Mouse (Mus musculus) spleen, postnatal 14 days (tissue): ENCODE data around the gene Tex21.
A peak's percentile ranks its signal among the peaks of the same experiment; 100 is the strongest.

Experiments used
- DNase-seq, 2 experiments: peaks; one replicate each; pipeline ENCODE4 v3.0.0; 2021 to 2022; ENCODE audit warnings: low spot score in 2 of 2

The Tex21 gene

DNA sequence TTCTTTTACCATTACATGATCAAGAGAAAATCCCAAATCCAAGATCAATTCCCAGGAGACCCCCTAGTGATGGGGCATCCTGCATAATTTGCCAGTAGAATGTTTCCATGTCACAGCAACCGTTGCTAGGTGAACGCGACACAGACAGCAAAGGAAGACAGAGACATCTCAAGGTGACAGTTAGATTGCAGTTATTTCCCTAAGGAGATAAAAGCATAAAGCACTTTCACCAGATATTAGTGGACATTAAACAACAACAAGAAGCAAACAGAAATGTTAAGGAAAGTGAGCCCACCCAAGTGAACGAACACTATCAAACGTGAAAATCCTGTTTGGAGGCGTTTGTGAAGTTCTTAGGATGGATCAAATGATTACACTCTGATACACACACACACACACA, at the start of gene Tex21:
Gene Tex21 (minus strand): TSS at position 101 of the 400 bp plus-strand sequence.
- DNase-seq, result no peak

DNA sequence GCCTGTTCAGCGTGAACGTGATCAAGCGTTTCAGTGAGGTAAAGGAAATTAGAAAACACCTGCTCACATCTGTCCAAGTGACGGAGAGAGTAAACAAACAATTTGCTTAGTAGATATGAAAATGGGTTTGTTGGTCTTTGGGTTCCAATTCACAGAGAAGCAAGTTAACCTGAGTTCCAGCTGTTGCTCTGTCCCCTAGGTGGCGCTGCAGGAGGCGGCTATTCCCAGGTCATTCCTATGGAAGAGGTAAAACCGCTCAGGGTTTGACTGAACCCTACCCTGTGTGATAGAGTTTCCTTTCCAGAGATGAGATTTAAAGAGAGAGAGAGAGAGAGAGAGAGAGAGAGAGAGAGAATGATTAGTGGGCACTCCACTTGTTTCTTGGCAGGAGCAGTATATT, 46.6 kb upstream of the Tex21 start:
- peak; percentile 16 to 48 for DNase-seq

DNA sequence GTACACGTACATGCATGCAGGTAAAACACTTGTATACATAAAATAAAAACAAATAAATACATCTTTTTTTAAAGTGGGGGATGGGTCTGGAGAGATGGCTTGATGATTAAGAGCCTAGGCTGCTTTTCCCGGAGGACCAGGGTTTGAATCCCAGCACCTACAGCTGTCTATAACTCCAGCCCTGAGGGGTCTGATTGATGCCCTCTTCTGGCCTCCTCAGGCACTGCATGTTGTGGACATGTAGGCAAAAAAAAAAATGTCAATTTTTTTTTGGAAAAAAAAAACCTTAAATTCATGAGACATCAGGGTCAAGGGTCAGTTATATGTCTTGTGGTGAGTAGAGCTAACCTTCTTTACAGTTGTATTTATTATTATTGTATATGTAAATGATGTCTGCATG, 43.7 kb upstream of the Tex21 start:
- no peak for DNase-seq

DNA sequence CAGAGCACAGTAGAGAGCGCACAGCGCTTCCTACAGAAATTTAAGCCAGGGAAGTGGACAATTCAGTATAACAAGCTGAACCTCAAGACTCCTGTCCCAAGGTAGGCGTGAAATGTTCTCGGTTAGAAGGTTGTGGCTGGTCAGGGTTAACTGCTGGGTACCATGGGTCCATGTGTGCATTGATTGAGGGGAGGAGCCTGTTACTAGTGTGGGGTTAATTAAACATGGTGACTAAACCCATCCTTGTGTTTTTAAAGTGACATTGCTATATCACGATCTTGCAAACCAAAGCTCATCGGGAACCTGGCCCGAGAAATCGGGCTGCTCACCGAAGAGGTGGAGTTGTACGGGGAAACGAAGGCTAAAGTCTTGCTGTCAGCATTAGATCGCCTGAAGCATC, 42.9 kb upstream of the Tex21 start:
- DNase-seq, result no peak

DNA sequence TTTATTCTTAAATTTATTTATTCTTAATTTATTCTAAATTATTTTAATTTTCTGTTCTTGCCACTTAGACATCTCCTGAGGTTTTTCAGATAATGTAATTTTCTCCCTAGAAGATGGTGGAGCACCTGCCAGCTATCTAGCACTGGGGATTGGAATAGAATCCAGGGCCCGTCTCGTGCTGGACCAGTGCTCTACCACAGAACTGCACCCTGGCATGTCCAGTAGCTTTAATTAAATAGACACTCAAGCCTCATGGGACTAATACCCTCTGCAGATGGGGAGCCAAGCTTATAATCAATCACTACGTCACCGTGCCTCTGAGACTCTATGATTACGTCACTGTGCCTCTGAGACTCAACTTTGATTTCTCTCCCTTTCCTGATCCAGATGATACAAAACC, 41.9 kb upstream of the Tex21 start:
- DNase-seq, result no peak

DNA sequence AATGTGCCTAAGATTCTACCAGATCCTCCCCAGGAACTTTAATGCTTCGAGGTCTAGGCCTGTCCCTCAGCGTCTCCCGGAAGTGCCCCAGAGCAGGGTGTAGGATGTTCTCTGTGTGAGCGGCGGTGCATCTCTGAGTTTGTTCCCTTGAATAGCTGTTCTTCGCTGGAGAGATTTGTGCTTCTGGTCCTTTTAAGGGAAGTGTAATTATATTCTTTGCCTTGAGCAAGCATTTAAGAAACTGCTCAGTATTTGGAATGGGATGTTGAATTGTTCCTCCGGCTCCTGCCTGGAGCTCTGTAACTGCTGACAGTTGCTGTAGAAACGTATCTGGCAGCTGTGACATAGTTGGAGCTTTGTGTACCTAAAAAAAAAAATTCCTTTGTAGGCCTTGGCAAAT, 41.4 kb upstream of the Tex21 start:
- no peak for DNase-seq

DNA sequence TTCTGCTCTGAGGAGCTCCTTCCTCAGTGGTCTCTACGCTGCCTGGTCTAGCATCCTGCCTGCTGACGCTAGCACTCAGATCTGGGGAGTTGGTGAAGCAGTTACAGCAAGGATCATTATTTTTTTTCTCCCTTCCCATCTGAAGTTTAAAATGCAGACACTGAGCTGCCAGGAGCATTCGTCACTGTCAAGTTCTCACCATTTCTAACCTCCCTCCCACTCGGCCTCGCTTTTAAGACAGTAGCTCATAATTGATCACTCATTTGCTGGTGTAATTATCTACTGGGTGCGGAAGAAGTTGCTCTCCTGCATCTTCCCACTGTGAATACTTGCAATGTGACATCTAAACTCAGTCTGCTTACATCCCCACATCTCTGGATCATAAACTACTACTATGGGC, 38.9 kb upstream of the Tex21 start:
- no peak for DNase-seq

DNA sequence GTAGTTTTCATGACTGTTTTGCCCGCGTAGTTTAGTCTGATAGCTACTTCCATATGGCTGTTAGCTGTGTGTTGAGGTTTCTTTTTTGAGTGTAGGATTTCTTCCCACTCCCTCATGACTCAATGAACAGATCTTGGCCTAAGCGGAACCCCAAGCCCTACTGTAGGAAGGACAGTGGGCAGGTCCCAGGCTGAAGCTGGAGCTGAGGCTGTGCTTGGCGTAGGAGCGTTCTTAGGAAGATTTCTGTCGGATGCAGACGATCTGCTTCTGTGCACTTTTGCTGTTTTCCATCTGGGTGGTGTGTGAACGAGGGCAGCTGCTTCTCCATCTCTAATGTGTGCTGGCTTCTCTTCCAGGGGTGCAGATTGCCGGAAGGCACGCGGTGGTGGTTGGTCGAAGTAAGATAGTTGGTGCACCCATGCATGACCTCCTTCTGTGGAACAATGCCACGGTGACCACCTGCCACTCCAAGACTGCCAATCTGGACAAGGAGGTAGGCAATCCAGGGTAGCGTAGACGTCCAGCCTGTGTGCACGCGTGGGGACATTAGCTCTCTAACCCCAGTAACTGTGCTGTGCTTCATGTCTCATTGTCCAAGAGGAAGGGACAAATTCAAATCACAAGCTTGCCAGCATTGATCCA, 36.1 kb upstream of the Tex21 start:
- DNase-seq, result no peak

DNA sequence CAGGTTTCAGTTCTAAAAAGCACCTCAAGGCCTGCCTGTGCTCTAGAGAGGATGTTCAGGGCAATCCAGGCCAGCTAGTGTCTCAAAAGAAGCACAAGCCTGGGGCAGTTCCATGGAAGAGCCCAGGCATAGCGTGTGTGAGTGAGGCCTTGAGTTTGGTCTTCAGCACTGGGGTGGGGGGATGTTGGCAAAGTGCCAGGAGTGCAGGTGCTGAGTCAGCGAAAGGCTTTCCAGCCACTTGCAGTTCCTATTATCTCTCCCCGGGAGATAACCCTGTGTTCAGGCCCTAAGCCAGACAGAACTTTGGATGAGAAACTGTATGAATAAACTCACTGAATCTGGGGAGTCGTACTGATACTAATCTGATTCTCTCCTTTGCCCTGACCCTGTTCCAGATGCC, 35.6 kb upstream of the Tex21 start:
- DNase-seq, result no peak

DNA sequence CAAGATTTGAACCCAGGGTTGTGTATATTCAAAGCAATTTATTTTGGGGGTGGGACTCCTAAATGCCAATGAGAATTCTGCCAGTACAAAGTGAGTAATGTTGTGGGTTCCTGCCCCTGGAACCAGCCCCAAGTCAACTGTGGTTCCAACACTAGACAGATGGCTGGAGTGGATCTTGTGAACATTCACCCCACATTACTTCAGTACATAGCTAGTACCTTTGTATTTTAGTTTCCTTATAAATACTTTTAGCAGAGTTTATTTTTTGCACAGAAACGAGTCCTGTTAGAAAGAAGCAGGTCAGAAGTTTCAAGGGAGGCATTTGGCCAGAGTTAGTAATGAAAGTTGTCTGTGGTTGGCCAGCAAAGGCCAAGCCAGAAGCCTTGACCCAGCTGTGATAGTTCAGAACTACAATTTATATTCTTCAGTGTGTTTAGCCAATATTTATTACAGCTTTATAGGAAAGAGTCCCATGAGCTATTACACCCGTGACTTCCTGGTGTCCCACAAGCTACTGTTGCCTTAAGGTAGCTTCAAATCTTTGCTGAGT, 34.6 kb upstream of the Tex21 start:
- DNase-seq, result no peak

DNA sequence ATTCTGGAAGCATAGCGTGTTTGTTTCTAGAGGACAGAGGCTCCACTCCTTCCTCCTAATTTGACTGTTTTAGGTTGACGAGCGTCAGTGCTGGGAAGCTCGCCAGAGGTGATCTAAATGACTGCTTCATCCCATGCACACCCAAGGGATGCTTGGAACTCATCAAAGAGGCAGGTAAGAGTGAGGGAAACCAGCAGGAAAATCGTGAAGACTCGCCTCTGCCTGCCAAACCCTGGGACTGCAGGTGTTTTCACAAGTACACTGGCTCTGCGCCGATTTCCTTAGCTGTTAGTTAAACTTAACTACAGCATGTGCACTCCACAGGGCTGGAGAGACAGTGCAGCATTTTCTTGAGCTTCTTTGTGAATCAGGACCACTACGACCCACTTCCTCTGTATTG, 34.0 kb upstream of the Tex21 start:
- no peak for DNase-seq

DNA sequence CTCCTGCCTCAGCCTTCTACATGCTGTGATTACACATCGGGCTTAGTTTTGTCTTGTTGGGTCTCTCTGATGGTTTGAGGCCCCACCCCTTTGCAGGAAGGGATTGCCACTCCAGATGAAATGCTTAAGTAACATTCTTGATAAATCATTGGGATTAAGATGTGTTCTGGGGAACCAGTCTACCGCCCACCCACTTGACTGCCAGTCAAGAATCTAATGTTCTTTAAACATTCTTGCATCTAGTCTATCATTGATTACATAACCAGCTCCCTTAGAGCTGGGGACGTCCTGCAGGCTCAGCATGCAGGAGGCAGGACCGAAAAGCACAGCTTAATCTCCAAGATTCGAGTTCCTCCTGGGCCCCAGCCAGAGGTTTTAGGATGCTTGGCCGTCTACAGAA, 31.7 kb upstream of the Tex21 start:
- DNase-seq, result no peak

DNA sequence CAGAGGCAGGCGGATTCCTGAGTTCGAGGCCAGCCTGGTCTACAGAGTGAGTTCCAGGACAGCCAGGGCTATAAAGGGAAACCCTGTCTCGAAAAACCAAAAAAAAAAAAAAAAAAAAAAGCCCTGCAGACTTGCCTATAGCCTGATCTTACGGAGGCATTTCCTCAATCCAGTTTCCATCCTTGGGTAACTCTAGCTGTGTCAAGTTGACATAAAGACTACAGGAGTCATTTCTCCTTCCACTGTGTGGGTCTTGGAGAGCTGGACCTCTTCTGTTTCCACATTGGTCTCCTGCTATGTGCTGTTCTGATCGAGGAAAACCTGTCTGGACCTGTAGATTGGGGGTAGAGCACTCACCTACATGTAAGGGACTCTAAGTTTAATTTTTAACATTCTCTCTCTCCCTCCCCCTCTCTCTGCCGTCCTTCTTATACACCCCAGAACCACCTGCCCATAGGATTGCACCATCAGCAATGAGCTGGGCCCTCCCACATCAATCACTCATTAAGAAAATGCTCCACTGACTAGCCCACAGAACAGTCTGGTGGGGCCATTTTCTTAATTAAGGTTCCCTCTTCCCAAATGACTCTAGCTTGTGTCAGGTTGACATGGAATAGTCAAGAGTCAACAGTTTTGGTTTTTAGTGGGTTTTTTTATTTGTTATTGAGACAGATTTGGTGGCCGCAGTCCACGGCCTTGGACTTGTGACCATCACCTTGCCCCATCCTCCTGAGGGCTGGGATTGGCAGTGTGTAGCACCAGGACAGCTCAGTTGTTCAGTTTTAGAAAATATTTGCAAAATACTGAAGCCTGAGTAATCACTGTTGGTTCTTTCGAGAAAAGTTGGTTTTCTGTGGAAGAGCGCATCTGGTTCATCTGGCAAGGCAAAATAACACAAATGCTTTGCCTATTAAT, 26.3 kb upstream of the Tex21 start:
- no peak for DNase-seq

DNA sequence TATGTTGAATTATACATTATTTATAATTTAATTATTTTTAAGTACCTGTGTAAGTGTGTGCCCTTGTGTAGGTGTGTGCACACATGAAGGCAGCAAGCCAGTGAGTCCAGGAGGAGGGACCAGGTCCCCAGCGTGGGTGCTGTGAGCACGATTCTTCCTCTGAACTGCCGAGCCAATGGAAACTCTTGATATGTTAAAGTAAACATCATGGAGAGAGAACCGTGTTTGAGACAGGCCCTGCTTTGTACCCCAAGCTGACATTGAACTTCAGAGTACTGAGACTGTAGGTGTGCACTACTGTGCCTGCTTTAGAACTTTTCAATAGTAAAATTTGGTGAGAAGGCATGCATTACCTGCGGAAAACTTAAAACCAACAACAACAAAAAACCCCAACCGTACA, 25.0 kb upstream of the Tex21 start:
- DNase-seq, result no peak

DNA sequence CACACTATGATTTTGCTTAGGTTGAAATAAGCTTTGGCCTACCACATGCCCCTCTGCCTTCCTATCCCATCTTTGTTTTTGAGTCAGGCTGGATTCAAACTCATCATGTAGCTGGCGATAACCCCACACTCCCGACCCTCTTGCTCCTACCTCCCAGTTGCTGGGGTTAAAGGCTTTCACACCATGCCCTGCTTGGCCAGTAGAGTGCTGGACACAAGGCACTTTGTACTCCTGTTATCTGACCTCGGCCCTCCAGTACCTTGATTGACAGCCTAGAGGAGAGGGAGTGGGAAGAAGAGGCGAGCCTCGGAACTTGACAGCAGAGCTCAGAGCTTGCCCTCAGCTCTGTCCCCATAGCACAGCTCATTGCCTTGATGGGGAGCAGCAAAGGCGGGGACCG, 22.6 kb upstream of the Tex21 start:
- DNase-seq, result no peak

DNA sequence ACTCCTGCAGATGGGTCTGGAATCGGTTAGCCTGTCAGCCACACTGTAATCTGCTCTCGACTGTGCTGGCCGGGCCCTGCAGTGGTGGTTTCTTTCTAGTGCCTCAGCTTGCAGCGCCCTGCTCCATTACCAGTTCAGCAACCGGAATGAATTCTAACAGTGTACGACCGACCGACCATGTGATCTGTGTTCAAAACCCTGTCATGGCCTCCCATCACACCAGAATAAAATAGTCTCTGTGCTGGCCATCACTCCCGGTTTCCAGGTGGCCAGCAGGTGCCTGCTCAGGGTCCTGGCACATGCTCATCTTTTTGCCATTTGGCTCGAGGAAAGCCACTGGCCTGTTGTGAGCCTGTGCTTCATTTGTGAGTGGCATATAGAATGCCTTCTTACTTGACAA, 22.1 kb upstream of the Tex21 start:
- DNase-seq, result no peak

DNA sequence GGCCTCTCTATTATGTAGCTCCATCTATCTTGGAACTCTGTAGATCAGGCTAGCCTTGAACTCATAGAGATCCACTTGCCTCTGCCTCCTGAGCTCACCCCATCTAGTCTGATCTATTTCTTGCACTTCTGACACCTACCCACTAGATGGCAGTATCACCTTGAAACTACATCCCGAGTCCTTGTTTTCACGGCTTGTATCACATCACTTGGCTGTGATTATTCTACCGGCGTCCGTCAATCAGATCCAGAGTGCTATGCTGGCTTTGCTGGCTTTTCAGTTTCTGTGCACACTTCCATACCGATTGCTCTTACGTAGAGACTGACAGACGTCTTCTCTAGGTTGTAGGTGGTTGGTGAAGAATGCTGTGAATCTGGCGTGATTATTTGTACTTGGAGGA, 20.3 kb upstream of the Tex21 start:
- no peak for DNase-seq

DNA sequence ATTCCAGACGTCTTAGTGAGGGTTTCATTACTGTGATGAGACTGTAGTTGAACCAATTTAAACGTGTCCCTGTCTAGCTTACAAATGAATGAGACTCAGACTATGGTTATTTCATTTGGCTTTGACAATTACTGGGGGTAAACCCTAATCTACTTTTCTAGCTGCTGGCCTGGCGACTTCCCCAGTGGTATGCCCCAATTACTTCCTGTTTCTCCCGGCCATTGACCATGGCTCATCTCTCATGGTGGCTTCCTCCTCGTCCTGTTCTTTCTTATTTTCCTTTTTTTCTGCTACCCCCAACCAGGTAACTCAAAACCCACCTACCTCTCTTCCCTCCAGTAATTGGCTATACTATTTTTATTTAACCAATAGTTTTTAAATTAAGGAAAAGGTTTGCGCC, 18.5 kb upstream of the Tex21 start:
- DNase-seq, result no peak

DNA sequence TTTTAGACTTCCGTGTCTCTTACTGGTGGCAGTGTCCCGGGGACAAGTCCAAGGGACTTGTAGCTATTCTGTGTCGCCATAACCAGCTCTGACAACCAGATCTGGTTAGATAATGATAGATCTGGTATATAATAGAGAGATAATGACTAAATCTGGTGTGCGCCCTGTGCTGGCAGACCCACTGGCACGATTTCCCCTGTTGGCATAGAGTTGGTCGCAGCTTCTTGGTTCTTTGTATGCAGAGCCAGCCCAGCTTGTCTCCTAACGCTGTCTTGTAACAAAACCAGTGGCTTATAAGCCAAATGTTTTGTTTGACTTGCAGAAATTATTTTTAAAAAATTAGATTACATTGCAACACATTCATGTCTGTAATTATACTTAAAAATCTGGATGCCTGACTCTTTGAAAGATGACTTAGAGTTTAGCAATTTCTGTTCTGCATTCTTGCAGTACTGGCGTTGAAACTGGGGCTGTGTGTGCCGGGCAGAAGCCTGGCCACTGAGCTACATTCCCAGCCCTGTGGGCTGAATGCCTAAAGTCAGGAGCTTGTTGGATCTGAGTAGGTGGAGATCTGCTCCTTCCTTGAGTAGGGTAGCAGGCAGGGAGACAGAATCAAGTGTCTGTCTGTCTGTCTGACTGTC, 17.9 kb upstream of the Tex21 start:
- no peak for DNase-seq

DNA sequence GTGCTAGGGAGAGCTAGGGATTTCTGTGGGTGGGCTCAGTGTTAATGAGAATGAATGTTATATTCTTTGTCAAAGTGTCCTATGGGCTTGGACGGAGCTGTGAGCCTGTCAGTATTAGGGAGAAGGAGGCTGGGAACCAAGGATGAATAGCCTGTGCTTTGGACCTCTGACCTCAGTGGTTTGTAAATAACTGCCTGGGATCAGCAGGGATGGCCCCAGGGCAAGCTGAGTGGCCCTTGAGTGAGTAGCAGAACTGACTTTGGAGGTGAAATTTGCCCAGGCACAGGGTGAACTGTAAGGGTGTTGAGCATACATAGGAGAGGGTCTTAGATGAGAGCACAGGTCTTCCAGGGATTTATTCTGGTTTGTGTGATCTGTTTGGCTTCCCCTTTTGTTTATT, 17.3 kb upstream of the Tex21 start:
- no peak for DNase-seq

DNA sequence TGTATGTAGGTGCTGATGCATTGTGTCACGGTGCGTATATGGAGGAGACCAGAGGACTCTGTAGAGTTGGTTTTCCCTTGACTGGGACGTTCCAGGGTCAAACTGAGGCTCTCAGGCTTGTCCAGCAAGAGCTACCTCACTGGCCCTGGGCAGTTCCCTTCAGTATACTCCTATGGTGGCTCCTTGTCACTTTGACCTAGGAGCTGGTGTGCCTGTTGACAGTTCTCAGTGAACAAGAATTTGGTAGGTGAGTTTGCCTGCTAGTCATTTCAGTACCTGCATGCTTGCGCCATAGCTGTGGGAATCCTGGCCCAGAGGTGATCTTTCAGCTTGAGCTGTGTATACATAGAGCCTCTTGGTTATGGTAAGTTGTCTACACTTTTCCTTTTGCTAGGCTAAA, 16.4 kb upstream of the Tex21 start:
- no peak for DNase-seq

DNA sequence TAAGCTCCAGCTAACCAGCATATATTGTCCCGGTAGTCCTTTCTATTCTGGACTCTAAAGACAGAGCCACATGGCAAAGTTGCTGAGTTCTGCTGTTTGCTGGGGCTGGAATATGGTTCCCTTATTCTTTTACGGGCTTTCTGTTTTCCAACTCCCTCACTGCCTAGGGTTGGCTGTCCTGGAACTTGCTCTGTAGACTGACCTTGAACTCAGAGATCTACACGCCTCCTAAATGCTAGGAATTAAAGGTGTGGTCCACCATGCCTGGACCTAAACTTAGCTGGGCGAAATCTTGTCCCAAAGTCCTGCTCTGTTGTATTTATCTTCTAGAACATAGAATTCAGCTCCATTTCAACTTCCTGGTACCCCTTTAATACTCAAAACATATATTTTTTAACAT, 15.0 kb upstream of the Tex21 start:
- DNase-seq, result no peak

DNA sequence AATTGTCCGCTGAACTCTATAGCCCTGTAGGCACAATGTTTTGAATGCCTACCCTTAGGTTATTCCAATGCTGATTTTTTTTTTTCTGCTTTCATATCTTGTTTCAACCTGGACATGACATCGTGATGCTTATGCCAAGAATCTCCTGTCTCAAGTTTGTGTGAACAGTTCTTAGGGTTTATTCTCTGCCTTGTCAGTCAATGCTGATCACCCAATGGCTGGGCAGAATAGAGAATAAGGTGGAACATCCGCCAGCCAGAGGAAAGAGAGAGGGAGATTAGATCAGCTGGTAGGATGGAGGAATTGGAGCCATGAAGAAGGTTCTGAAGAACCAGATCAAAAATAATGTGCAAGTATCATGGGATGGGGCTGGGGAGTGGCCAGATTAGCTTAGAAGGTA, 14.1 kb upstream of the Tex21 start:
- DNase-seq, result no peak
